Mouse (Mus musculus) testis, postnatal 14 days (tissue): ENCODE measurements around the gene Gpr171.
"Not testable (repeated sequence)": the region's sequence is repeated elsewhere in the genome, so short reads cannot be mapped to it uniquely, and the experiment has no call there.

Source experiments
- DNase-seq: peaks from one replicate; pipeline ENCODE4 v3.0.0; 2021; ENCODE audit warnings: low spot score

The Gpr171 gene

GRCm38 (mm10) chr3:59101218-59101986 lies at the start of gene Gpr171:
Gene Gpr171, minus strand, starts transcription at chr3:59101821.
- no peak for DNase-seq

- no peak for DNase-seq
Measured at GRCm38 (mm10) chr3:59150624-59151023, 49.0 kb upstream of the Gpr171 start.

GRCm38 (mm10) chr3:59149646-59150045 lies 48.0 kb upstream of the Gpr171 start:
- DNase-seq: no peak

- DNase-seq: no peak
Measured at GRCm38 (mm10) chr3:59145194-59145593, 43.6 kb upstream of the Gpr171 start.

GRCm38 (mm10) chr3:59141507-59142305 lies 40.1 kb upstream of the Gpr171 start:
- no peak for DNase-seq

- DNase-seq: not testable (repeated sequence)
Measured at GRCm38 (mm10) chr3:59140941-59141340, 39.3 kb upstream of the Gpr171 start.

GRCm38 (mm10) chr3:59140115-59140514 lies 38.5 kb upstream of the Gpr171 start:
- no peak for DNase-seq

- DNase-seq: no peak
Measured at GRCm38 (mm10) chr3:59139651-59140051, 38.0 kb upstream of the Gpr171 start.

- no peak for DNase-seq
Measured at GRCm38 (mm10) chr3:59138946-59139468, 37.4 kb upstream of the Gpr171 start.

- DNase-seq: no peak
Measured at GRCm38 (mm10) chr3:59135911-59136653, 34.5 kb upstream of the Gpr171 start.

GRCm38 (mm10) chr3:59133189-59133588 lies 31.6 kb upstream of the Gpr171 start:
- no peak for DNase-seq

- DNase-seq: no peak
Measured at GRCm38 (mm10) chr3:59131966-59132365, 30.3 kb upstream of the Gpr171 start.

- DNase-seq: no peak
Measured at GRCm38 (mm10) chr3:59131081-59131480, 29.5 kb upstream of the Gpr171 start.

GRCm38 (mm10) chr3:59130431-59130830 lies 28.8 kb upstream of the Gpr171 start:
- DNase-seq: no peak

- no peak for DNase-seq
Measured at GRCm38 (mm10) chr3:59129547-59129946, 27.9 kb upstream of the Gpr171 start.

GRCm38 (mm10) chr3:59128681-59129080 lies 27.1 kb upstream of the Gpr171 start:
- DNase-seq: no peak

- no peak for DNase-seq
Measured at GRCm38 (mm10) chr3:59125783-59126555, 24.3 kb upstream of the Gpr171 start.

GRCm38 (mm10) chr3:59125022-59125421 lies 23.4 kb upstream of the Gpr171 start:
- no peak for DNase-seq

GRCm38 (mm10) chr3:59121780-59122449 lies 20.3 kb upstream of the Gpr171 start:
- no peak for DNase-seq

GRCm38 (mm10) chr3:59121067-59121730 lies 19.6 kb upstream of the Gpr171 start:
- DNase-seq: no peak
